Mouse (Mus musculus) granulocyte monocyte progenitor cell, adult 5-6 weeks (primary cell): ENCODE measurements around the gene Higd2a. TPM values are rescaled to one million over a fixed set of nuclear protein-coding genes. Genes with fewer than 3 reads are reported as not detected.
A peak's percentile ranks its signal among the peaks of the same experiment; 100 is the strongest.

ENCODE experiments used
- ATAC-seq: replicated peaks from 2 replicates; pipeline ENCODE4 v1.8.0; 2016; ENCODE audit warnings: mild to moderate bottlenecking, moderate TSS enrichment, inconsistent platforms; ENCODE audit not compliant: poor library complexity, severe bottlenecking
- total RNA-seq, 2 experiments: library from RNA; stranded (forward) in 1 of 2; stranded (reverse) in 1 of 2; fragments of 200-712, 200-1000 nt in 1 of 2; fragments of >200 nt in 1 of 2; fragmentation: Nextera tagmentation in 1 of 2; gene quantifications; 2 replicates each; pipeline ENCODE4 v1.2.3; 2014 to 2017

The Higd2a gene
- total RNA-seq, 2 experiments from 2014 or later, result 67.4 to 111 TPM

GRCm38 (mm10) chr13:54577652-54578507 is 12.1 kb upstream of the Higd2a start:
- ATAC-seq, result peak; percentile 85

DNA sequence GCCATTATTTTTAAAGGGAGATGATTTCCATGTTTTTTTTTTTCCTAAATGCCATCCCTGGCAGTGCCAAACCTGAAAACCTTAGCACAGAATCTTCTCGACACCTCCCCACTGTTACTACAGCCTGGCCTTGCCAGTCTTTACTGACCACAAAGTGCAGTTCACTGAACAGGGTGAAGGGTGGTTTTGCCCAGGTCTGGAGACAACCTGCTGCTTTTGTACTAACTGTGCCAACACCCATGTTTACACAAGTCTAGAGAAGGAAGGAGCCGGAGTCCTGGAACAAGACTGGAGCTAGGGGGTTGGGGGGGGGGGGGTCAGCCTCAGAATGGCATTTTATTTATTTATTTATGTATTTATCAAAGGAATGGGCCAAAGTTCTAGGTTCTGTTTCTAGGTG is 8.6 kb upstream of the Higd2a start:
- no peak for ATAC-seq

GRCm38 (mm10) chr13:54582126-54582525 is 7.9 kb upstream of the Higd2a start:
- no peak for ATAC-seq

- no peak for ATAC-seq
Observed at GRCm38 (mm10) chr13:54582860-54583259, 7.1 kb upstream of the Higd2a start.

DNA sequence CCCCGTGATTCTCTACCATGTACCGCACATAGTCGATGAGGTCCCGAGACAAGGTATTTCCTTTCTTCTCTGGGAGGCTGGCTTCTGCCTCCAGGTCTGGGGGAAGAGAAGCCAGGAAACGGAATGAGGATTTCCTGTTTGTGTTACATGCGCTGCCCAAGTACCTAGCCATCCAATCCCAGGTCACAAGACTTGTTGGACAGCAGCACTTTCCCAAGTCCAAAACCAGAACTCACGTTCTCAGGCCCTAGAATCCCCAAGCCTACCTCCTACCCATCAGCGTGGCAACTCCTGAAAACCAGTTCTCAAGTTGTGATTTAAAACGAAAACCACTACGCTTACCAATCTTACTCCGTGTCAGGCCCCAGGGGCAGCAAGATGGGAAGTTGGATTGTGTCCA is 4.2 kb upstream of the Higd2a start:
- ATAC-seq, result no peak

DNA sequence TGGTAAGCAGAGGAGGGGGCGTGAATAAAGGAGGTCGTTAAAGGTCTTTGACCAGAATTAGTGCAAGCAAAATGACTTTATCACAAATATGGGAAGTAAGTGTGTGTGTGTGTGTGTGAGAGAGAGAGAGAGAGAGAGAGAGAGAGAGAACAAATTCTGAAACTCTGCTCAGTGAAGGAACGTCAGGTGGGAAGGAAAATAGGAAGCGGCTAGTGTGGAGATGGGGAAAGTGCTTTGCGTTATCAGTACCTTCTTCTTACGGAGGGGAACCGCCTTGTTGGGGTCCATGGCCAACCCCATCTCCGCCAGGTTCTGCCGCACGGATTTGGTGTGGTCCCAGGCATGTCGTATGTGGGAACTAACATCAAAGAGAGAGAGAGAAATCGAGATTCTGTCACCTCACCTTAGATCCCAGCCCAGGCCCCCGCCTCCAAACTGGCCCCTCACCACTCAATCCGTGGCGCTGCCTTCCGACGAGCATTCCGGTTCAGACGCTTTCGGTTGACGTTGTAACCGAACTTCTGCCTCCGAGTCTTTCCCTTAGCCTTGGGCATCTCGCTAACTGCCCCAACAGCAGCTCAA is 502 bp upstream of the Higd2a start:
- peak; percentile 51 for ATAC-seq

GRCm38 (mm10) chr13:54591776-54592356 is 1.9 kb downstream of the Higd2a start:
- ATAC-seq, result no peak

- ATAC-seq, result no peak
Observed at GRCm38 (mm10) chr13:54593617-54594016, 3.6 kb downstream of the Higd2a start.

- no peak for ATAC-seq
Observed at GRCm38 (mm10) chr13:54596107-54596690, 6.2 kb downstream of the Higd2a start.

DNA sequence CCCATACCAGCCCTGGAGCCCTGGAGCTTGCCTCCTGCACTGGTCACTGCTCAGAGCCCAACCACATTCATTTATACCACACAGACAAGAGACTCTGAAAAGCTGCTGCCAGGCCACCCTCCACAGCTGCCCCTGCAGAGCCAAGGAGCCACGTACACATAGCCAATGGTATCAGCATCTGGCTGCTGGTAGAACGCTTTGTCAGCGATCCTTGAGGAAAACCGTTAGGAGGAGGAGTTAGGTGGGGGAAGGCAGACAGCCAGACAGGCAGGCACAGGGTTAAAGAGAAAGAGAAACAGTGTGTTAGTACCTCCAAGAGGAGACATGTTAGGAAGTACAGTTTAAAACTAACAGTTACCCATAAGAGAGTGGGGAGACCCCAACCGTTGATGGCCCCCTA is 6.9 kb downstream of the Higd2a start:
- ATAC-seq, result no peak

GRCm38 (mm10) chr13:54598622-54599143 is 8.7 kb downstream of the Higd2a start:
- no peak for ATAC-seq

DNA sequence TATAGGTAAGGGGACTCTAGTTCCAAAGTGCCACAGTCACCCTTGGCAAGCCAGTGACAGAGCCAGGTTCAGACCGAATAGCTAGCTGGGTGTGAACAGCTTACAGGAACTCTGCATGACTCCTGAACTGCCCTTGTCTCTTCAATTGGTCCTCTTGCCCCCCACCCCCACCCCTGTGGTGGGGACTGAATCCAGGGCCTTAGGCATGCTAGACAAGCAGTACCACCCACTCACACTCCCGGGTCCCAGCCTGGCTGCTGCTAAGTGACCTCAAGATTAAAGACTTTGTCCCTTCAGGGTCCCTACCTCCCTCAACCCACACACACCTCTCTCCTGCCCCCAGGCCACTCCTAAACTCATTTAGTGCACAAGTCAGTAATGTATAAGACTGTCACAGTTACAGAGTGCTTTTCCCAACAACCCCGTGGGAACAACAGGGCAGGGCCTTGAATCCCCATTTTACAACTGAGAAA is 12.7 kb downstream of the Higd2a start:
- no peak for ATAC-seq

DNA sequence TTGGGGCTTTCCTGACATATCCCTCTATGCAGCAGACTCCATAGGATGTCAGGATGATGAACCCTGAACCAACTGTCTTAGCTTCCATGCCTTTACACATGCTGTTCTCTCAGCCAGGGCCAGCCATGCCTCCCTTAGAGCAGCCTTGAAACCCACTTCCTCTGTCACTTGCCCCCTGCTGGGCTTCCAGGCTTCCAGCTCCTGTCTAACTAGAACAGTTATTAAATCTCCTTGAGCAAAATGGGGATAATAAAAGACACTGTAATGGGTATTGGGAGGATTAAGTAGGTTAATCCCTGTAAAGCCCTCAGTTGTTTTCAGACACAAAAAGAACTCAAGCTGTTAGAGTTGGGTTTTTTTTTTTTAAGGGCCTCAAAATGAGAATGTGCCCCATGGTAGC is 13.5 kb downstream of the Higd2a start:
- ATAC-seq, result no peak

GRCm38 (mm10) chr13:54604221-54604620 is 14.2 kb downstream of the Higd2a start:
- no peak for ATAC-seq

GRCm38 (mm10) chr13:54605426-54605825 is 15.4 kb downstream of the Higd2a start:
- ATAC-seq, result no peak

GRCm38 (mm10) chr13:54607204-54607603 is 17.2 kb downstream of the Higd2a start:
- ATAC-seq, result no peak

DNA sequence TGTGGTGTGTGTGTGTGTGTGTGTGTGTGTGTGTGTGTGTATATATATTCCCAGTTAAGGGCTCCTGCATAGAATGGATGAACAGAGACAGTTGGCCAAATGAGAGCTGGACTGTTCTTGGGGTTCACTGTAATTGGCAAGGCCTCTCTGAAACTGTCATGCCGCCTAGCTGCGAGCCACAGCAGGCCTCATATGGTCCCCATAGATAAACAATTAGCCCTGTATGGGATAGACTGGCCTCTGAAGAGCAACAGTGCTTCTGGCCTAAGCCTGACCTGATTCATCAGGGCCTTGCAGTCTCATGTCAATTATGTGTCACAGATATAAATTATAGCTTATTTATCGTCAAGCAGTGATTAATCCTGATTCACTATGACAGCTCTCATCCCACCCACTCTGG is 18.0 kb downstream of the Higd2a start:
- ATAC-seq, result no peak

DNA sequence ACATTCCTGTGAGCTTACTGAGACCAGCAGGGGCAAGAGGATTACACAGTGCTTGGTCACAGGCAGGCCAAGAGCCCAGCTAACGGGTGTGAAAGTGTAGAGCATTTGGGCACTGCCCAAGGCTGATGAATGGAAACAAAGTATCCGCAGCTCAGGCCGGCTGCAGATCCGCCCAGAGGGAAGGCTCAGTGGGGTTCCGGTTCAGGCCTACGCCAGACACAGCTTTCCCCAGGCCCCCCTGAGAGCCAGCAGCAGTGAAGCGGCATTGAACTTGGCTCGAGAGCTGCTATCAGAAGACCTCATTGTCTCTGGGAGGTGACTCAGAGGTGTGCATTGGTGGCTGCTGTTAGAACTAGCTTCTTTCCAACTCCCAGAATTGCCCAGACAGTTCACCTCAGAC is 18.7 kb downstream of the Higd2a start:
- ATAC-seq, result no peak

DNA sequence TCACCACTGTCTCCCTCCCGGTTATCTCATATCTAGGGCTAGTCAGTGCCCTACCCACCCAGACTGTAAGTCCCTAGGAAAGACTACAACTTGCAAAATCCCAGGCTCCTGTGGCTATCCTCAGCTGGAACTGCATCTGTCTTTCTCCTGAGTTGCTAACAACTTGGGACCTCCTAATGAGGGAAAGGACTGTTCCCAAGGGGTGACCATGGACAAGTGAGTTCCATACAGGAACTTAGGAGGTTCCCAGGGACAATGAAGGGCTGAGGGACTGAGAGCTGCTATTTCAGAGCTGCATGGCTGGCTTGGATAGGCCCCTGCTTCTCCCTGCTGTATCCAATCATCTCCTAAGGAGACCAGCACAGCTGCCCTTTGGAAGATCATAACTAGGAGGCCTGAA is 19.3 kb downstream of the Higd2a start:
- ATAC-seq, result no peak

DNA sequence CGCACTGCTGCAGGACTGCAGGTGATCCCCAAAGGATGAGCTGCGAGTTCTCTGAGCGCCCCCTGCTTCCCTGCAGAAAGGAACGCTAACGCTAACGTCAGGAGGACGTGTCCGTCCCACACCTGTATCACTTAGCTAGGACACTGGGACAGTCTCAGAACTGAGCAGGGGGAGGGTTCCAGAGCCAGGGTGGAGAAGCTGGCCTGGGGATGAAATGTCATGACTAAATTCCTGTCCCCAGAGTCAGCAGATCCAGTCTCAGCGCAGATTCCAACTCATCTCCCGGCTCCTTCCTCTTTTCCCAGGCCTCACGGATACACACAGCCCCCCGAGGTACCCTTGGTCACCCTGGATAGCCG is 20.6 kb downstream of the Higd2a start:
- peak; percentile 27 for ATAC-seq
